Mouse (Mus musculus): ENCODE measurements around the gene L3mbtl4.

L3mbtl4 gene

DNA sequence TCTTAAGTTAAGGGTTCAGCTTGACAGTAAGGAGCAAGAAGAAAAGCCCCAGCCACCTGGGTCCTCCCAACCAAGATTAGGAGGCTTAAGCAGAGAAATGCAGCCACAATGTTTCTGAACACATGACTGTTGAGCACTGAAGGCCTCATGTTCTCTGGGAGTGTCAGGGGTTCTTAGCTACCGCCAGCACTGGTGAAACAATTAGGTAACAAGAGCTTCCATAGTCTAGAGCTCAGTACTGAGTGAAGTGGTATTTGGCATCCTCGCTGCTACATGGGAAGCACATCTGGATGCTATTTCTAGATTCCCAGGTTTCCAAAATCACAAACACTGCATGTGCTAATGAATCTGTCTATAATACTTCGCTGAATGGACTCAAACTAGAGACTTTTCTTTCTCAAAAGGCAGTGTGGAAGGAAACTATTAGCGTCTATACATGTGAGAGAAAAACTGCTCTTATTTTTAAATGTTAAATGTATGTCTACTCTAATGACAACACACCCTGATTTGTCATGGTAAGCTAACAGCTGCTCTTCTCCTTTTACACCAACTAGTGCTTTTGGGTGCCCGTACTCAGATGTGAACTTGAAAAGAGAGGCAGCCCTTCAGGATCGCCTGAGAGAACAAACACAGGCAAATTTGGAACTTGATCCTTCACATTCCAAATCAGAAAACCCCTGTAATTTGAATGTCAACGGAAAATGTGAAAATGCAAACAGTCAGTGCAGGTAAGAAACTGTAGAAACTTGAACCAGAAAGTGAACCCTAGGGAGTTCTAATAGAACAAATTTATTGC, 356.2 kb downstream of the L3mbtl4 start:
- ATAC-seq (ENCODE audit: insufficient number of reproducible peaks, low FRiP score, low TSS enrichment), result no peak

- ATAC-seq (ENCODE audit: insufficient number of reproducible peaks, low FRiP score, low TSS enrichment), result no peak
Measured at GRCm38 (mm10) chr17:68631396-68631795, 357.8 kb downstream of the L3mbtl4 start.

GRCm38 (mm10) chr17:68640187-68640586, 366.6 kb downstream of the L3mbtl4 start:
- peak; percentile 36; the same call in 1 of the 2 replicates for ATAC-seq (ENCODE audit: insufficient number of reproducible peaks, low FRiP score, low TSS enrichment)

- ATAC-seq (ENCODE audit: insufficient number of reproducible peaks, low FRiP score, low TSS enrichment), result no peak
Measured at GRCm38 (mm10) chr17:68642521-68643088, 369.0 kb downstream of the L3mbtl4 start.

DNA sequence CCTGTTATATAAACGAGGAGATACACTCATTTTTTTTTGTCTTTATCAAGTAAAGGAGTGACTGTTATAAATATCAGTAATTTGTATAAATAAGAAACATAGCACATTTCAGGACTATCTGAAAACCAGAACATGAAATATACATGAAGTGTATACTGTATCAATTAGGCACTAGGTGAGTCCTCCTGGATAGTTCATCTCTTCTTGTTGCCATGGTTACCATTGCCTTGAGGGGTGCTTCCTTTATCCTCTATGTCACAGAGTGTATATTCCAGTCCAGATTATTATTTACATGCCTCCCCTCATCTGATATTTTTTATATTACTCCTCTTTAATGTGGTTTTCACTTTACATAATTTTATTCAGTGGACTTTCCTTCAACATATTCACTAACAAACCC, 392.9 kb downstream of the L3mbtl4 start:
- ATAC-seq (ENCODE audit: insufficient number of reproducible peaks, low FRiP score, low TSS enrichment), result no peak

GRCm38 (mm10) chr17:68672088-68672504, 398.5 kb downstream of the L3mbtl4 start:
- ATAC-seq (ENCODE audit: insufficient number of reproducible peaks, low FRiP score, low TSS enrichment), result no peak

DNA sequence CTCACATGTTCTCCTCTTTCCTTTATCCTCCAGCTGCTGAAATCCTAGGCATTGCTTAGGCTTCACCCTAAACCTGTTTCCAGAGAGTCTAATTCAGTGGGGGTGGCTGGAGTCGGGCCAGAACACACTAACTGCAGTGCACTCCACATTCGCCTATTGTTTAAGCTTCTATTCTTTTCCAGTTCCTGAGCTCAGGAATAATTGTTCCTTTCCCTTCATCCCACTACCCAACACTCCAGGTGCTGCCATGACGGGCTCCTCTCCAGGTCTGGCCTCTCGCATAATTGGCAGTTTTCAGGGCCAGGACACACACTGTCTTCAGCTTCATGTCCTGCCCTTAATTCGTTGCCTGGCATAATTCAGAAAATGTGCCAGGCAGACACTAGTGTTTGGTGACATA, 437.1 kb downstream of the L3mbtl4 start:
- ATAC-seq (ENCODE audit: insufficient number of reproducible peaks, low FRiP score, low TSS enrichment), result no peak

- ATAC-seq (ENCODE audit: insufficient number of reproducible peaks, low FRiP score, low TSS enrichment), result no peak
Measured at GRCm38 (mm10) chr17:68711350-68711749, 437.8 kb downstream of the L3mbtl4 start.

DNA sequence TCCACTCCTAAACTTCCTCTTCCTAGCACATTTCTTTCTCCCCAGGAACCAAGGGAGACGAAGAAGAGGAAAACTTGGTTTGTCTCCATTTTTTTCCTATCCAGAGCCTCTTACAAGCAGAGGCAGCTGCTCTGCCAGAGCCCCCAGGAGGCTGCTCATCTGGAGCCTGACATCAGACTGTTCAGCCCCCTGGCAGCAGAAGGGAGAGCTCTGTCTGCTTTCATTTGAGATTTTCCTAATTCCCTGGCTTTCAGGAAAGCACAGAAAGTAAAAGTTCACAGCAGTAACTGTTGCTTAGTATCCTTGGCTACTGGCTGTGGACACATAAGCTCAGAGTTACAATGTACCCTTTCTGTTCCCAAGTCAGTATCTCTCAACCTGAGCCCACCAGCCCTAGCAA, 474.7 kb downstream of the L3mbtl4 start:
- no peak for ATAC-seq (ENCODE audit: insufficient number of reproducible peaks, low FRiP score, low TSS enrichment)

GRCm38 (mm10) chr17:68750513-68750912, 476.9 kb downstream of the L3mbtl4 start:
- no peak for ATAC-seq (ENCODE audit: insufficient number of reproducible peaks, low FRiP score, low TSS enrichment)

DNA sequence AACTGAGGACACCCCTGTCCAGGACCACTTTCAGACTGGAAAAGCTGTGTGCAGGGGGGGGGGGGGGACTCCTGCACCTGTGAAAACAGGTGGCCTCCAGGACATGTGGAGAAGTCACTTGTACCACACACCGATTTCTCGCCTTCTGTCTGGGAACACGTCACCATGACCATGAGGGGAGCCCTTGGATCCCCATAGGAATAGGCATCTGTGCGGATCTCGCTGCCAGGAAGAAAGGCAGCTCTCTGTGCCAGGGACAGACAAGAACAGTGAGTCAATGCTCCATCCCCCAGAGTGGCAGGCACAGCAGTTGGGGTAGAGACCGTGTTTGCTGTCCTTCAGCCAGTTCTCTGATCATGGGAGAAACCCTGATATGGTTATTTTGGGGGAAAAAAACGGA, 479.5 kb downstream of the L3mbtl4 start:
- ATAC-seq (ENCODE audit: insufficient number of reproducible peaks, low FRiP score, low TSS enrichment), result peak; percentile 88

DNA sequence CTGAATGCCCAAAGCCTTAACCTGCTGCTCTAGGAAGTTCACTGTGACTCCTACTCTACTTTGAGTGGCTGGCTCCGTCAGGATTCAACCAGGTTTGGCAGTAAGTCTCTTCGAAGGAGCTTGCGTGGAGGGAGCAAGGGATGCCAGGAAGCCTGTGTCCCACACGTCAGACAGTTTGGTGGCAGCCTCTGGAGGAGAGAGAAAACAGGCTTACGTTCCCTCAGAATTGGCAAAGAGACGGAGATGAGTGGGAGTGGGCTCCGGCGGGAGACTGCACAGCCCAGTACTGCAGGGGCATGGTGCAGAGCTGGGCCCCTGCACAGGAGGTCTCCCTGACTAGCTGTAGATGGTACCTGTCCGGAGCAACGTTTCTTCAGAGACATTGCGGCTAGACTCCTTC, 481.2 kb downstream of the L3mbtl4 start:
- ATAC-seq (ENCODE audit: insufficient number of reproducible peaks, low FRiP score, low TSS enrichment), result no peak

DNA sequence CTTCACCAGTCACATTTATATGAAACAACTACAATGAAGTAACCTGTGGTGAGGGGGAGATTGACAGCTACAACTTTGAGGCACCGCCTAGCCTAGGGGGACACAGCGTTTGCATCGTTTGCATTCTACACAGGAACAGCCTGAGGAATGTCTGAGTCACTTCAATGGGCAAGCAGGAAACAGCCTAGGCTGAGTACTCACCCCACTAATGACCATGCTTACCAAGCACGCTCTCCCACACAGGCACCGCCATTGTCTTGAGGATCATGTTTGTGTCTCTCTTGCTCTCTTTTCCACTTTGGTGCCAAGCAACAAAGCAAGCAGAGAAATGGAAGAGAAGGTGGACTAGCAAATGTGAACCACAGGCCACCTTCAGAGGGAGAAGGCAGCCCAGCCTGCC, 484.8 kb downstream of the L3mbtl4 start:
- no peak for ATAC-seq (ENCODE audit: insufficient number of reproducible peaks, low FRiP score, low TSS enrichment)

DNA sequence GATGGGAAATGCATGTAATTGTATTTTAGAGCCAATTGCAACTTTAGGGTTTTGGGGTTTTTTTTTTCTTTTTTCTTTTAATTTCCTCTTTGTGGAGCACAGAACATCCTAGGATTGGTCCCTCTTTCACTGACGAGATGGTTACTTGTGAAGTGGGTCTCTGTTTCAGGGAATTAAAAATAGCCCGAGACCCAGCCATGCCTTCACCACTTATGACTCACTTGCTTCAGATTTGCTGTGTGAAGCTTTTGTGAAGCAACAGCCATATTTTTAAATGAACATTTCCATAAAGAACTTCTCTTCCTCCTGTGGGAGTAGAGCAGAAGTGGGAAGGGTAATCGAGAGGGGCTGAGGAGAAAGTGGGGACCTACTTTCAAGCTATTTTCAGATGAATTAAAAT, 485.3 kb downstream of the L3mbtl4 start:
- ATAC-seq (ENCODE audit: insufficient number of reproducible peaks, low FRiP score, low TSS enrichment), result no peak

GRCm38 (mm10) chr17:68759978-68760377, 486.4 kb downstream of the L3mbtl4 start:
- no peak for ATAC-seq (ENCODE audit: insufficient number of reproducible peaks, low FRiP score, low TSS enrichment)

DNA sequence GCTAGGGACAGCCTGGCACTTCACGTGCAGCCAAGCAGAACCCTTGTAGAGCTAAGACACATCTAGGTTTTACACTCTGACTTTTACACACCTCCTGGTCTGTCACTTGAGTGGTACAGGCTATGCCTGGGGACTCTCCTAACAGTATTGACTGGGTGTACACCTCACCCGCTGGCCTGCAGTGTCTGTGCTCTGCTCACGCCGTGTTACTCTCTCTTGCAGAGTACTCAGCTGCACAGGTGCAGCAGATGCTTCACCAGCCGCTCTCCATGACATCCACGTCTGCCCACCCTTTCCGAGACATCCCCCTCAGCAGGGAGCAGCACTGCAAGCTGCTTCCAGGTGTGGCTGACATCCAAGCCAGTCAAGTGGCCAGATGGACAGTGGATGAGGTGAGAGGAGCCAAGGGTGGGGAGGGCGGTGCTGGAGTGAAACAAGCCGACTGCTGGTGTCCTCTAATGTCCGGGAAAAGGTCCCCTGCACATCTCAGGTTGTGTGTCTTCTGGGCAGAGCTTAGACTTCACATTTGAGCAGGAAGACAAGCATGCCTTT, 490.8 kb downstream of the L3mbtl4 start:
- ATAC-seq (ENCODE audit: insufficient number of reproducible peaks, low FRiP score, low TSS enrichment), result peak; percentile 53

DNA sequence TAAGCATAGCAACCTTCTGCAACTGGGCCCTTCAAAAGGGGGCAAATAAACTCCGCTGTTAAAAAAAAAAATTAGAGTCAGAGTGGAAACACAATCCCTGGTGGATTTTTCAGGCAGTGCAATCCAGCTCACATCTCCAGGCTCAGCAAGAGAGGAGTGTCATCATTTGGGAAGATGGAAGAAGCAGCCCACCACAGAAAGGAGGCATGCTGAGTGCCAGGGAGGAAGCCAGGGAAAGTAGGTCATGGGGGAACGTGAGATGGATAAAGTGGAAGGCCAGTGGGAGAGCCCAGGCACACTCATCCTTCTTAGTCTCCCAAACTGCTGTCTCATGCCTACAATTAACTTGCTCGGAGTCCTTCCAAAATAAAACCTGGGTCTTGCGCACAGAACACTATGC, 496.0 kb downstream of the L3mbtl4 start:
- no peak for ATAC-seq (ENCODE audit: insufficient number of reproducible peaks, low FRiP score, low TSS enrichment)

- ATAC-seq (ENCODE audit: insufficient number of reproducible peaks, low FRiP score, low TSS enrichment), result 0 out of 2 replicates have a peak, but pooled peaks have one; percentile 19
Measured at GRCm38 (mm10) chr17:68771046-68771750, 497.6 kb downstream of the L3mbtl4 start.

DNA sequence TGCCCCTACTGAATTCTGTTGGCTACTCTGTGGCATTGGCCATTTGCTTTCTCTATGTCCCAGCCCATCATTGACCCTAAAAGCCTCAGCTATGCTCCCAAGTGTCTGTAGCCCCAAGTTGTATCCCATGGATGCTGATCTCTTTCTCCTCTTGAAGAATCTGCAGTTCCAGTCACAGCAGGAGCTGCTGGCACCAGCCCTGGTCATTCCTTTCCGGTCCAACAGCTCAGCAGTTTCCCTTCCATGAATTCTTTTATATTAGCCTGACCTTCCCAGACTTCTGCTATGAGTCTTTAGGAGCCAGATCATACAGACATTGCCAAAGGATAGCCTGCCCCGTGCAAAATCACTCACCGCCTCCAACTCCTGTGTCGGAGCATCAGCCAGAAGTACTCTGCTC, 520.1 kb downstream of the L3mbtl4 start:
- no peak for ATAC-seq (ENCODE audit: insufficient number of reproducible peaks, low FRiP score, low TSS enrichment)

- ATAC-seq (ENCODE audit: insufficient number of reproducible peaks, low FRiP score, low TSS enrichment), result no peak
Measured at GRCm38 (mm10) chr17:68826323-68826722, 552.7 kb downstream of the L3mbtl4 start, which contains the start of gene Tmem200c. TSS of gene Tmem200c (plus strand) at chr17:68826623.
